Mouse (Mus musculus) embryonic facial prominence, embryonic 10.5 days (tissue): ENCODE measurements at regions not wholly inside any gene's neighbourhood (a gene's known extent, or its start where the extent isn't known, plus 50 kb on each side); places are given as distances from the start of the nearest gene placed in this dataset.

Experiments
- DNase-seq: peaks from one replicate; pipeline ENCODE4 v3.0.0-alpha.2; 2017; ENCODE audit warnings: low spot score
- H3K27ac ChIP-seq: fragments of 300-500 bp; sonication (generic); replicated peaks from 2 replicates; pipeline ENCODE4 v1.5.1; 2016; ENCODE audit warnings: mild to moderate bottlenecking
- H3K27me3 ChIP-seq: fragments of 300-500 bp; sonication (generic); replicated peaks from 2 replicates; pipeline ENCODE4 v1.6.1; 2016; ENCODE audit warnings: low read depth, mild to moderate bottlenecking; ENCODE audit not compliant: poor library complexity, severe bottlenecking
- H3K36me3 ChIP-seq: fragments of 300-500 bp; sonication (generic); replicated peaks from 2 replicates; pipeline ENCODE4 v1.6.1; 2016; ENCODE audit warnings: mild to moderate bottlenecking, moderate library complexity
- H3K4me1 ChIP-seq: fragments of 300-500 bp; sonication (generic); 2 replicates; pipeline ENCODE4 v1.6.1; 2016
- H3K4me3 ChIP-seq: fragments of 300-500 bp; sonication (generic); 2 replicates; pipeline ENCODE4 v1.5.1; 2016; ENCODE audit warnings: mild to moderate bottlenecking, moderate library complexity
- H3K9me3 ChIP-seq: fragments of 300-500 bp; sonication (generic); 2 replicates; pipeline ENCODE4 v1.6.1; 2016; ENCODE audit warnings: mild to moderate bottlenecking
- WGBS: fragments of 180-500 bp; shearing (Covaris S2); methylation state at CpG from one replicate; pipeline ENCODE4 v1.1.7; 2016; 5-methylcytosine and 5-hydroxymethylcytosine counted together

DNA sequence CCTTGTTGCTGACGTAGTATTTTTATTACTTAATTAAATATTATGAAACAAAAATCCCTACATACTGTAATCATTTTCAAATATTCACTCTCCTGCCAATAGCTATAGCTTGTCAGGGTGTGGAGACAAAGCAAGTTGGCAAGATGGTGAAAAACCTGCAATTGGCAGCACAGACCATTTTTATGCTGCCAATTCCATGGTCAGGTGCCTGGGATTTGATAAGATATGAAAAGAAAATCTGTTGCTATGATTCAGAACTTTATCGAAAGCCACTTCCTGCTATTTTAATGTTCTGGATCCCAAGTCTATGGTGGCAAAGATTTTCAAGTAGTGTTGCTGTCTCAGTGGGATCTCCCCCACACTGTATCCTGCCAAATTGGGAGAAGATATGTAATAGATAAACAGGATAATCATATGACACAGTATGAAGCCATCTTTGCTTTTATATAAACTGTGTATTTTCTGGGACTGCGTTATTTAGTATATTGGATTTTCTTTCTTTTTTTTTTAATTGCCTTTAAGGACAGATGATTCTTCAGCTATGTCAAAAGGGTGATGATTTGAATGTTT is 165.3 kb upstream of the Lrrc3b start:
- no peak overlapping the region for H3K4me3 ChIP-seq
- no peak overlapping the region for H3K27ac ChIP-seq
- H3K27me3 ChIP-seq: no peaks in the 10 kb centered on the region
- 90% methylated on average over 3 of the region's 3 CpGs for WGBS
- H3K9me3 ChIP-seq: no peaks in the 10 kb centered on the region
- no peak for DNase-seq
- H3K4me1 ChIP-seq: no peaks in the 10 kb centered on the region
- H3K36me3 ChIP-seq: no peaks in the 10 kb centered on the region

DNA sequence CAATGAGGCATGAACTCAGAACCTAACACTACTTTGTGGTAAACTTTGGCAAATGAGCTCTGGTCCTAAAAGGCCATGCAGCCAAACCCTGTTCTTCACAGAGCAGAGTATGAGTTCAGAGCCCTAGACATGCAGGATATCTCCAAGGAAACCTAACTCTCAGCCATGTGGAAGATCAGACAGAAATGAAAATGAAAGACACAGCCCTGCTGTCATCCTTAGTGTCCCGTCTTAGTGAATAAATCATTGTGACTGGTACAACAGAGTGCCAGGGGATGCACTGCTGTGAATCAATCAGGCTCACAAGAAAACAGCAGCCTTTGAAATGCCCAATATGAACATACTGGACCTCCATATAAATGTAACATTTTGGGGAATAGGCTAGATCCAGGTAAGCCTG is 171.4 kb upstream of the Lrrc3b start:
- no peak overlapping the region for H3K4me3 ChIP-seq
- no peak overlapping the region for H3K27ac ChIP-seq
- H3K4me1 ChIP-seq: no peaks in the 10 kb centered on the region
- DNase-seq: no peak
- H3K27me3 ChIP-seq: no peaks in the 10 kb centered on the region
- 80% methylated on average over 1 of the region's 1 CpGs for WGBS
- H3K36me3 ChIP-seq: no peaks in the 10 kb centered on the region
- no peaks in the 10 kb centered on the region for H3K9me3 ChIP-seq

DNA sequence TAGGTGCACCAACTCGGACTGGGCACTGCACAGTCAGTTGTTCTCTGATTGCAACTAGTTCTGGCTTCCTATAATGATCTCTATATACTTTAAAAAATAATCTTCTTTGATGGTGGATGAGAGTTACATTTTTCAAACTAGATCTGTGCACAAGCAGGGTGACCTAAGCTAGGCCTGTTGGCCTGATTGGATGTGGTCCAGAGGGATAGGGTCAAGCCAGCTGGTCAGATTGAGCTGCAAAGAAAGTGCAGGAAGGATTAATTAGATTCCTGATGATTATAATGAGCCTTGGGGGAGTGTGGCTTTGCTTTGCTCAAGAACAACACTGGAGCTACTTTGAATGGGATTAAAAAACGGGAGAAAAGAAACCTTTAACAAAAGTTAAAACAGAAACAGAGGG is 195.8 kb upstream of the Lrrc3b start:
- Histone ChIP-seq H3K27me3 (no peaks in the 10 kb centered on the region), H3K9me3 (0 out of 2 replicates have a peak, but pooled peaks cover 2% of the 10 kb centered on the region), H3K4me3 (no peak overlapping the region), H3K27ac (no peak overlapping the region), H3K36me3 (no peaks in the 10 kb centered on the region), H3K4me1 (no peaks in the 10 kb centered on the region)
- DNase-seq: no peak
- 38% methylated on average over 2 of the region's 2 CpGs for WGBS

DNA sequence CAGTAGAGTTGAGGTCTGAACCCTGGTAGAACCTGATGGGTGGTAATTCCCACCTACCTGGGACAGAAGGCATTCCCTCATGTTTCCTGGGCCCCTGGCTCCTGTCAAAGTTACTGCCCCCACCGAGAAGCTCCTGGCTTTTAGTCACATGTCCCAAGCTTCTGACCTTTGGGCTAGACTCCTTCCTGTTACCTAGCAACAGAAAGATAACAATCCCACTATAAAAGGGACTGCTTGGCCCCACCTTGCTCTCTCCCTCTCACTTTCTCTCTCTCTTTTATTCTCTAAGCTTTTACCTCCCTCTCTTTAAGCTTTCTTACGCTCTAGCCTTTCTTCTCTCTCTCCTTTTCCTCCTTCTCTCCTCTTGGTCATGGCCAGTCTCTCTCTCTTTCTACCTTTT is 198.9 kb upstream of the Lrrc3b start:
- H3K4me1 ChIP-seq: no peaks in the 10 kb centered on the region
- 0 out of 2 replicates have a peak, but pooled peaks cover 2% of the 10 kb centered on the region for H3K9me3 ChIP-seq
- no peaks in the 10 kb centered on the region for H3K27me3 ChIP-seq
- WGBS: 80% methylated on average over 2 of the region's 2 CpGs
- no peak overlapping the region for H3K4me3 ChIP-seq
- H3K36me3 ChIP-seq: no peaks in the 10 kb centered on the region
- no peak overlapping the region for H3K27ac ChIP-seq
- no peak for DNase-seq

DNA sequence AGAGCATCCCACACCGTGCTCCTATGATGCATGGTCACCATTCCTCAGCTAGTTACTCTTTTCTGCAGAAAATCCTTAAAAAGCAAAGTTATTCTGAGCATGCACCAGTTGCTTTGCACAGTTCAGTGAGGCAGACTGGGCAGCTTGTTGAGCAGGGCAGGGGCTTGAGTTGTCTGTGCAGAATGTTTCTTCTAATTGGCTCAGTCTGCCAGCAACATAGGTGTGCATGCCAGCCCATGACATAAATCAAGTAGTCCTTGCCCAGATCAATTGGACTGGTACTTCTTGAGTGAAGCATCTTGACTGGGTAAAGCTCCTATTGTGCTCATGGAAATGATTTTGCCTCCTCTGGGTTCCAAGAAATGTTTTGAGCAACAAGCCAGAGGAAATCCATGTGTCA is 200.1 kb upstream of the Lrrc3b start:
- Histone ChIP-seq H3K27me3 (no peaks in the 10 kb centered on the region), H3K9me3 (0 out of 2 replicates have a peak, but pooled peaks cover 2% of the 10 kb centered on the region), H3K27ac (no peak overlapping the region), H3K4me1 (no peaks in the 10 kb centered on the region), H3K4me3 (no peak overlapping the region), H3K36me3 (no peaks in the 10 kb centered on the region)
- no peak for DNase-seq
- WGBS: 91% methylated on average over 1 of the region's 1 CpGs

DNA sequence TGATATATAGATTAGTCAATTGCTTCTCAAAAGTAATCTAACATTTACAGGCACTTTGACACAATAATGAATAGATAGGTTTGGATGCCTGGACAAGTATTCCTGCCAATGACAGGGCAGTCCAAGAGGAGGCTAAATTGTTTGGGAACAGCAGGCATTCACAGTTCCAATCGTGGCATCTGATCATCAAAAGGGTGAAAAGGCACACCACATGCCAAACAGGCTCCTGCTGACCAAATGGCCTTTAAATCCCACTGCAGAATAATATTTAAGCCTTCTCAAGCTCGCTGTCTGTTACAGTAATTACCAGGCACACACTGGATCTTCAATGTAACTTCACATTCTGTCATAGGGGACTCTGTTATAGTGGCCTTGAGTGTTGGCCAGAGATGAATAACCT is 222.1 kb upstream of the Lrrc3b start:
- no peaks in the 10 kb centered on the region for H3K27me3 ChIP-seq
- no peak for DNase-seq
- H3K9me3 ChIP-seq: no peaks in the 10 kb centered on the region
- H3K4me1 ChIP-seq: no peaks in the 10 kb centered on the region
- H3K36me3 ChIP-seq: no peaks in the 10 kb centered on the region
- no peak overlapping the region for H3K4me3 ChIP-seq
- H3K27ac ChIP-seq: no peak overlapping the region
- WGBS: 59% methylated on average over 2 of the region's 2 CpGs

DNA sequence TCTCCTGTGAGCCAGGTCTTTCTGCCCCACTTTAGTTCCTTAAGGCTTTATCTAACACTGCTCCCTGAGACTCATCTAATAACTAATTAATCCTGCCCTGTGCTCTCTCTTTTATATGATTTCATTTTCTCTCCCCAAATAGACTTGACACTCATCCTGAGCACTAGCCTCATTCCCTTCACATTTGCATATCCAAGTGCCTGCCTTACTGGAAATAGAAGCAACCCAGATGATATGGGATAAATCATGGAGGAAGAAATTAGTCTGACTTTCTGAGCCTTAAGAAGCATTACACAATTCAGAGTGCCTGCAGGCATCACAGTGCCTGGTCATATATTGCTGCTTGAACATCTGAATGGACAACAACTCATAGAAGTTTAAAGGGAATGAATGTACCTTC is 233.5 kb upstream of the Lrrc3b start:
- Histone ChIP-seq H3K4me1 (no peaks in the 10 kb centered on the region), H3K27me3 (no peaks in the 10 kb centered on the region), H3K36me3 (no peaks in the 10 kb centered on the region), H3K27ac (no peak overlapping the region), H3K9me3 (no peaks in the 10 kb centered on the region), H3K4me3 (no peak overlapping the region)
- no peak for DNase-seq

DNA sequence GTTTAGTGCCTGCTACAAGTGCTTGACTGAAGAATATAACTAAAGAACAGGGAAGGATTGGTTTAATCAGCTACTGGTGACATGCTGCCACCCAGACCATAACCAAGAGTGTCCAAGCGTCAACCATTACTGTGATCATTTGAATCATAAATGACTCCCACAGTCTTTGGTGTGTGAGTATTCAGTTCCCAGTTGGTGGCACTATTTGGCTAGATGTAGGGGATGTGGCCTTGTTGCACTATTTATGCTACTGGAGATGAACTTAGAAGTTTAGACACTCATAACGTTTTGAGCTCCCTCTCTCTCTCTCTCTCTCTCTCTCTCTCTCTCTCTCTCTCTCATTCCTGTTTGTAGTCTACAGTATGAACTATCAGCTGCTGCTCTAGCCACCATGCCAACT is 238.4 kb upstream of the Lrrc3b start:
- no peaks in the 10 kb centered on the region for H3K9me3 ChIP-seq
- H3K36me3 ChIP-seq: no peaks in the 10 kb centered on the region
- H3K4me3 ChIP-seq: no peak overlapping the region
- no peak for DNase-seq
- H3K27me3 ChIP-seq: no peaks in the 10 kb centered on the region
- no peaks in the 10 kb centered on the region for H3K4me1 ChIP-seq
- 80% methylated on average over 2 of the region's 2 CpGs for WGBS
- no peak overlapping the region for H3K27ac ChIP-seq

DNA sequence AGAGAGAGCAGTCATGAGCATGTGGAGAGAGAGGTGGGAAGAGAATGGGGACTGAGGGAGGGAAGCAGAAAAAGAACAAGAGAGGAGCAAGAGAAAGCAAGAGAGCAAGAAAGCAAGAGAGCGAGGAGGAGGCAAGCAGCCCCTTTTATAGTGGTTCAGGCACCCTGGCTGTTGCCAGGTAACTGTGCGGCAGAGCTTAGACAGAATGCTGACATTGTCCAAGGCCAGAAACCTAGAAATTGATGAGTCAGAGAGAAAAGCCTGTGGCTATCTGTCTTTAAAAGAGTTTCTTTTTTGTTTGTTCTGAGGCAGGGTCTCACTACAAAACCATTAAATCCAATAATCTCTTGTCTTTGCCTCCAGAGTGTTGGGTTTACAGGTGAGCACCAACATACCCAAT is 240.7 kb upstream of the Lrrc3b start:
- no peaks in the 10 kb centered on the region for H3K9me3 ChIP-seq
- no peak for DNase-seq
- H3K4me3 ChIP-seq: no peak overlapping the region
- H3K27me3 ChIP-seq: no peaks in the 10 kb centered on the region
- WGBS: 80% methylated on average over 2 of the region's 2 CpGs
- no peaks in the 10 kb centered on the region for H3K4me1 ChIP-seq
- no peak overlapping the region for H3K27ac ChIP-seq
- no peaks in the 10 kb centered on the region for H3K36me3 ChIP-seq

DNA sequence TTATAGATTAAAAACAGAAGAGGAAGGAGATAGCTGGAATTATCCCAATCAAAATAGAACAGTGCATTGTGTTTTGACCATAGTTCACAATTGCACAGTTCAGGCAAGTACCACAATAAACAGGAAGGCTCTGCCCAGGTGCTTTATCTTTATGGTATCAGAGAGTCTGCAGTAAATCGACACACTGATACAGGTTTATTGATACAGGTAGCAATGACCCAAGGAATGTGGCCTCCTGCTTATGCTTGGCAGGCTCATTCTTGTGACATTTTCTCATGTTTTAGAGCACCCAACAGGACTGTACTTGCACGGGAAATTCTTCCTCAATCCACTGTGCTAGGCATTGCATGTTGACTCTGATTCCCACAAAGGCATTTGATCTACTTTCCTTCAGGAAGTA is 259.2 kb upstream of the Lrrc3b start:
- H3K27ac ChIP-seq: no peak overlapping the region
- no peak for DNase-seq
- no peak overlapping the region for H3K4me3 ChIP-seq
- no peaks in the 10 kb centered on the region for H3K36me3 ChIP-seq
- no peaks in the 10 kb centered on the region for H3K9me3 ChIP-seq
- no peaks in the 10 kb centered on the region for H3K27me3 ChIP-seq
- H3K4me1 ChIP-seq: no peaks in the 10 kb centered on the region
- WGBS: 79% methylated on average over 2 of the region's 2 CpGs

DNA sequence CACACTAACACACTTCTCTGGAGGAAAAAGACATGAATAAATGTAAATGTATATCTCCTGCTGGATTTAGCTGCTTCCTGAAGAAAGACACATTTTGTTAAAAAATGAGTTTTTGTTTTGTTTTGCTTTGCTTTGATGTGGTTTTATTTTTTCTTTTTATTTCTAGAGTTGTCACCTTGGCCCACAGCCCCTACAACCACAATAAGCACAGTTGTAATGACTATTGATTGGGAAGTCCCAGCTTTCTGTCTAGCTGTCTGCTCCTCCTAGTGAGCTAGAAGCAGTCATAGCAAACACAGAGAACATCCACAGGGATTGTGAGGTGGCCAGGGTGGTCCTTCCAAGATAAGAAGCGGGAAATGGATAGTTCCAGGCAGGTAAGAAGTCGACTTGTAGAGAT is 259.8 kb upstream of the Lrrc3b start:
- no peaks in the 10 kb centered on the region for H3K27me3 ChIP-seq
- no peaks in the 10 kb centered on the region for H3K9me3 ChIP-seq
- H3K4me1 ChIP-seq: no peaks in the 10 kb centered on the region
- no peak overlapping the region for H3K27ac ChIP-seq
- DNase-seq: no peak
- 87% methylated on average over 2 of the region's 2 CpGs for WGBS
- H3K36me3 ChIP-seq: no peaks in the 10 kb centered on the region
- H3K4me3 ChIP-seq: no peak overlapping the region

DNA sequence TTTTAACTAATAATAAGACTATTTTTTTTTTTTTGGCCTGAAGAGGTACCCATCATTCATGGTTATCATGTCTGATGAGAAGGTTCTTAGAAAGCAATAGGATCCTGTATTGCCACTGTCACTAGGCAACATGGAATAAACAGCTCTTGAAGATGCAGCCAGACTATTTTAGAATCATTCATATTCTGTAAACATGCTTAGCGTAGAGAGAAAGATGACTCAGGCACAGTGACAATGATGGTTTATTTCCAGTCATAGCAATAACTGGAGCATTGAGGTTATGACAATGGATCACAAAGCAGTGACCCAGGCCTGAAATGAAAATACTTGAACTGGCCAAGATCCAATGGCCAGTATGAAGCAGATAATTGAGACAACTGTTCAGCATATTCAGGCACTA is 283.3 kb upstream of the Lrrc3b start:
- H3K4me1 ChIP-seq: no peaks in the 10 kb centered on the region
- DNase-seq: no peak
- H3K4me3 ChIP-seq: no peak overlapping the region
- H3K36me3 ChIP-seq: no peaks in the 10 kb centered on the region
- H3K27me3 ChIP-seq: no peaks in the 10 kb centered on the region
- H3K27ac ChIP-seq: no peak overlapping the region
- H3K9me3 ChIP-seq: no peaks in the 10 kb centered on the region
- 92% methylated on average over 1 of the region's 1 CpGs for WGBS

DNA sequence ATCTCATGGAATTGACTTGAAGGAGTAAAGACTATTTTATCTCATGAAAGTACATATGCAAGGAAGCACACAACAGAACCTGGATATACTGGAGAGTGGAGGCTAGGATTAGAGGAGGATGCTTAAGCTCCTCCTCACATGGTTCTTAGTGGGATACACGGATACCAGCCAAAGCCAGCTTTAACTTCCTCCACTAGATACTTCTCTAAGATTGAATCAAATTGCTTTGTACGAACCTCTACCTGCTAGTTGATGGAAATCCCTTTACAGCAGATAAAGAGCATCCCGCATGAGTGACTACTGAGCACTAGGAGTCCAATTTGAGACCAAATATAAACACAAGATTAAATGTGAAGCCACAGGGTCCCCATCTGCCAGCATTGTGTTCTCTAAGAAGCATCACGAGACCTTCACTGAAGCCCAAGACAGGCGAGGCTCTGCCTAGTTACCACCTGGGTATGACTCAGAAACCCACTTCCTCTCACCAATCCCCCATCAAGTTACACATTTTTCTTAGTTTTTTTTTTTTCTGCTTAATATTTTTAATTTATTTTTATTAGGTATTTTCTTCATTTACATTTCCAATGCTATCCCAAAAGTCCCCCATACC is 307.9 kb upstream of the Lrrc3b start:
- H3K4me1 ChIP-seq: no peaks in the 10 kb centered on the region
- no peak for DNase-seq
- H3K4me3 ChIP-seq: no peak overlapping the region
- no peak overlapping the region for H3K27ac ChIP-seq
- no peaks in the 10 kb centered on the region for H3K9me3 ChIP-seq
- WGBS: 77% methylated on average over 5 of the region's 5 CpGs
- no peaks in the 10 kb centered on the region for H3K27me3 ChIP-seq
- no peaks in the 10 kb centered on the region for H3K36me3 ChIP-seq
